Mouse (Mus musculus): ENCODE measurements around the gene Thnsl2. TPM values are rescaled to one million over a fixed set of nuclear protein-coding genes. Genes with fewer than 3 reads are reported as not detected.

The Thnsl2 gene
- 21.5 and 23.0 TPM in 2 replicates for polyA plus RNA-seq (2014; fragmentation: Nextera tagmentation; extraction: Ambion mirVana)

DNA sequence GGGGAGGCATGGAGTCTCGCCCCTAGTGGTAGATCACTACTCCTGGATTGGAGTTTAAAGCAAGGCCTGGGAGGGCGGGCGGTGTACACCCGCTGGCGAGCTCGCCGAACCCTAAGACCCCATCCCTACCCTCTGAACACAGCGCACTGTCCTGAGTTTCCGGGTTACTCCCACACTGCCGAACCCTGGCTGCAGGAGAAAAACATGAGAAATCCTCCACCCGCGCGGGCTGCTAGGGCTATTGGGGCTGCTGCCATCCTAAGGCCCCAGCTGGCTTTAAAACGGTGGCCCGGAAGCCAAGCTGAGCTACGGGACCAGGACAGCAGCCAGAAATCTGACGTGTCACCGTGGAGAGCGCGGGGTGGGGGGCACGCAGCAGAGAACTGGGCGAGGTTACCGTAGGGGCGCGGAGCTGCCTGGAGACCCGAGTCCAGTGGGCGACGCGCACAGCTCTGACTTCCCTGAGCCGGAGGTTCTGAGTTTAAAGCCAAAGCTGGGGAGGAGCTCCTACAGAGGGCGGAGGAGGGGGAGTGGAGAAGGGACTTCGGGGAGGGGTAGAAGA lies at the start of gene Thnsl2:
Gene Thnsl2 (minus strand): TSS at position 546 of the 562 bp plus-strand sequence.
- H3K36me3 ChIP-seq (ENCODE audit: control insufficient read depth, insufficient read depth, low read length): no peaks in the 10 kb centered on the region
- DNase-seq (ENCODE audit: low spot score) (peak; percentile 92), ATAC-seq (replicated peaks; ENCODE audit: low FRiP score, low TSS enrichment, low read depth) (peak; percentile 86)
- peak within 1 kb of the TSS; percentile 87 for H3K27ac ChIP-seq (ENCODE audit: low read depth)
- peak within 1 kb of the TSS; percentile 63 for H3K4me3 ChIP-seq (ENCODE audit: low read depth, low read length)
- no peaks in the 10 kb centered on the region for H3K27me3 ChIP-seq (replicated peaks; ENCODE audit: control insufficient read depth, insufficient read depth, low read length)
- H3K4me2 ChIP-seq (ENCODE audit: low read length): peak within 1 kb of the TSS; percentile 84
- H3K4me1 ChIP-seq (replicated peaks; ENCODE audit: control insufficient read depth, insufficient read depth, low read length): peaks cover 7% of the 10 kb centered on the region
- no peaks in the 10 kb centered on the region for H3K9me3 ChIP-seq (ENCODE audit: control insufficient read depth, low read length)
- peak within 1 kb of the TSS; percentile 69 for H3K9ac ChIP-seq (ENCODE audit: low read length)
- 0% methylated on average over 32 of the region's 32 CpGs for WGBS

DNA sequence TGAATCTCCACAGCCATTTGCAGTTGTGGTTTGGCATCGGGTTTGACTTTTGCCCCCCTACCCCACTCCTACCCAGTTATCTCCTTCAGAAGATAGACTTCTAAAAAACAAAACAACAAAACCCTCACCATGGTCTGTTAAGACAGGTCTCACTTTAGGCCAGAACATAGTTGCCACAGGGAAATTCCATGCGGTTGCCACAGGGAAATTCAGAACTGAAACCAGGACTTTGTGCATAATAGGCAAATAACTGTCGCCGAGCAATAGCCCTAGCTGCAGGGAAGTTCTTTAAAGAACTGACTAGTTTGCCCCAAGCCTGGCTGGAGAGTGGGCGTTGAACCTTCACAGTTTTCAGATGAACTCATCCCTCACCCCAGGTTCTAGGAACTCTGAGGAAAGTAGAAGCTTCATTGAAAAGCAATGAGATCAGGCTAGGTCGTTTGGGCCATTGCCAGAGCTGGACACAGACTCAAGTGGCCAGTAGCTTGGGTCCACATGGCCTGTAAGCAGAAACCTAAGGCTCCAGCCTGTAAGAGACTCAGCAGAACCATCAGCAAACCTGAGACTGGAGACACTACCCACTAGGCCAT lies 49.0 kb upstream of the Thnsl2 start:
- WGBS: 83% methylated on average over 6 of the region's 6 CpGs
- no peak for ATAC-seq (replicated peaks; ENCODE audit: low FRiP score, low TSS enrichment, low read depth)
- no peak overlapping the region for H3K27ac ChIP-seq (ENCODE audit: low read depth)
- H3K4me1 ChIP-seq (replicated peaks; ENCODE audit: control insufficient read depth, insufficient read depth, low read length): no peaks in the 10 kb centered on the region
- H3K9ac ChIP-seq (ENCODE audit: low read length): no peak overlapping the region
- H3K4me3 ChIP-seq (ENCODE audit: low read depth, low read length): no peak overlapping the region
- no peaks in the 10 kb centered on the region for H3K27me3 ChIP-seq (replicated peaks; ENCODE audit: control insufficient read depth, insufficient read depth, low read length)
- no peak overlapping the region for H3K4me2 ChIP-seq (ENCODE audit: low read length)
- no peaks in the 10 kb centered on the region for H3K9me3 ChIP-seq (ENCODE audit: control insufficient read depth, low read length)
- no peak for DNase-seq (ENCODE audit: low spot score)
- H3K36me3 ChIP-seq (ENCODE audit: control insufficient read depth, insufficient read depth, low read length): no peaks in the 10 kb centered on the region

DNA sequence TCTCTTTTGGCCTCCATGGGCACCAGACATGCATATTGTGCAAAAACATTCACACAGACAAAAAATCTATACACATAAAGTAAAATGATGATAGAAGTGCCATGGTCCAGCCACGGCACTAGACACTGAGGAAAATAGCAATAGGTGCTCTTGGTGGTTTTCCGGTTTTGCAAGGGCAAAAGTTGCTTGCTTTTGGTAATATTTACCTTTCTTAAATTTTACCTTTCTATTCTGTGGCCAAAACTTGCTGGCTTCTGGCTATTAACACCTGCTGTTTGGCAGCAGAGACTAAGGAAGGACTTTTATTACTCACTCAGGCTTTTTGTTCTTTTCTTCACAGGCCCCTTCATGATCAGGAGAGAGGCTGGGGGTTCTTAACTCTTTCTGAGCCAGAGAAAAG lies 46.3 kb upstream of the Thnsl2 start:
- Histone ChIP-seq H3K4me1 (replicated peaks; ENCODE audit: control insufficient read depth, insufficient read depth, low read length) (no peaks in the 10 kb centered on the region), H3K27ac (ENCODE audit: low read depth) (no peak overlapping the region), H3K9ac (ENCODE audit: low read length) (no peak overlapping the region), H3K4me3 (ENCODE audit: low read depth, low read length) (no peak overlapping the region), H3K4me2 (ENCODE audit: low read length) (no peak overlapping the region), H3K36me3 (ENCODE audit: control insufficient read depth, insufficient read depth, low read length) (no peaks in the 10 kb centered on the region), H3K27me3 (replicated peaks; ENCODE audit: control insufficient read depth, insufficient read depth, low read length) (no peaks in the 10 kb centered on the region), H3K9me3 (ENCODE audit: control insufficient read depth, low read length) (no peaks in the 10 kb centered on the region)
- WGBS: 84% methylated on average over 2 of the region's 2 CpGs
- ATAC-seq (replicated peaks; ENCODE audit: low FRiP score, low TSS enrichment, low read depth): no peak
- DNase-seq (ENCODE audit: low spot score): no peak

DNA sequence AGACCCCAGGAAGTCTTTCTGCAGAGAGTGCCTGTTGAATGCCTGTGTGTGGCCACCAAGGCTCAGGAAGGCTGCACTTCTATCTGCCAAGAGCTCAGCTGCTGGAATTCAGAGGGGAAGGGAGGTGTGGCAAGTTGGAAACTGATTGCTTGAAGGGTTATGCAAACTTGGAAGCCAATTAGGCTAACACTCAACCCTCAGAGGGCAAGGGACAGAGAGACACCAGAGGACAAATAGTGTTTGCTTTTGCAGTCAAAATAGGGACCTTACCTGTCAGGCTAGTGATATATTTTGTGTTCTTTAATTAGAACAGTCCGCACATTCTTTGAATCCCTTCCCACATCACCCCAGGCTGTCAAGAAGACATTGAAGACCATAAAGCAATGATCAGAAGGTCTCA lies 45.3 kb upstream of the Thnsl2 start:
- no peaks in the 10 kb centered on the region for H3K36me3 ChIP-seq (ENCODE audit: control insufficient read depth, insufficient read depth, low read length)
- WGBS: 46% methylated on average over 1 of the region's 1 CpGs
- no peak overlapping the region for H3K27ac ChIP-seq (ENCODE audit: low read depth)
- no peaks in the 10 kb centered on the region for H3K4me1 ChIP-seq (replicated peaks; ENCODE audit: control insufficient read depth, insufficient read depth, low read length)
- no peaks in the 10 kb centered on the region for H3K9me3 ChIP-seq (ENCODE audit: control insufficient read depth, low read length)
- DNase-seq (ENCODE audit: low spot score): no peak
- no peaks in the 10 kb centered on the region for H3K27me3 ChIP-seq (replicated peaks; ENCODE audit: control insufficient read depth, insufficient read depth, low read length)
- no peak overlapping the region for H3K9ac ChIP-seq (ENCODE audit: low read length)
- no peak for ATAC-seq (replicated peaks; ENCODE audit: low FRiP score, low TSS enrichment, low read depth)
- H3K4me3 ChIP-seq (ENCODE audit: low read depth, low read length): no peak overlapping the region
- no peak overlapping the region for H3K4me2 ChIP-seq (ENCODE audit: low read length)

DNA sequence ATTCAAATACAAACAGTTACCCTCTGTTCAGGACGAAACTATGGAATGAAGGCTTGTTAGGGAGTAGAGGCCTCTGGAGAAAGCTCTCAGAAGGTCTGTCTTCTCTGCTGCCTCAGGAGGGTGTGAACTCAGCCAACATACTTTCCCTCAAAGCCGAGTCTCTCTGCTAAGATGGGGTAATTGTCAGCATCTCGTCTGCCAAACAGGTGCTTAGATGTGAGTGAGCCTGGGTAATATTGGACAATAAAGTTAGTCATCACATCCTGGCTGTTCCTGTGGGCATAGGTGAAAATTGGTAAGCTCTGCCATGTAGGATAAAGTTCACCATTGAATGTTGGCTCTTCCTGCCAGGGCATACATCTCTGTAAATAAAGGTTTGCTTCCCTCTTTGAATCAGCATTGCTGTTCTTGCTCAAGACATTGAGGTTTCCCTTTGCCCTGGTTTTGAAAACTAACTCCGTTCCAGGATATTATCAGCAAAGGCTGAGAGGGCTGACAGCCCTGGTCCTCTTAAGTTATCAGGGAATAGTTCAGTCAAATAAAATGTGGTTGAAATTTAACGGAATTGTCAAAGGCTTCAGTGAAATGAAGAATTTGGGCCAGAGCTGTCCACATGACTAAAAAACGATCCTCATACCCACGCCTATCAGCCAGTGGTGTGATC lies 40.8 kb upstream of the Thnsl2 start:
- ATAC-seq (replicated peaks; ENCODE audit: low FRiP score, low TSS enrichment, low read depth) (no peak), DNase-seq (ENCODE audit: low spot score) (no peak)
- H3K27ac ChIP-seq (ENCODE audit: low read depth): no peak overlapping the region
- H3K9me3 ChIP-seq (ENCODE audit: control insufficient read depth, low read length): no peaks in the 10 kb centered on the region
- no peak overlapping the region for H3K9ac ChIP-seq (ENCODE audit: low read length)
- H3K36me3 ChIP-seq (ENCODE audit: control insufficient read depth, insufficient read depth, low read length): no peaks in the 10 kb centered on the region
- H3K4me3 ChIP-seq (ENCODE audit: low read depth, low read length): no peak overlapping the region
- 65% methylated on average over 7 of the region's 7 CpGs for WGBS
- H3K4me1 ChIP-seq (replicated peaks; ENCODE audit: control insufficient read depth, insufficient read depth, low read length): no peaks in the 10 kb centered on the region
- H3K27me3 ChIP-seq (replicated peaks; ENCODE audit: control insufficient read depth, insufficient read depth, low read length): no peaks in the 10 kb centered on the region
- H3K4me2 ChIP-seq (ENCODE audit: low read length): no peak overlapping the region

DNA sequence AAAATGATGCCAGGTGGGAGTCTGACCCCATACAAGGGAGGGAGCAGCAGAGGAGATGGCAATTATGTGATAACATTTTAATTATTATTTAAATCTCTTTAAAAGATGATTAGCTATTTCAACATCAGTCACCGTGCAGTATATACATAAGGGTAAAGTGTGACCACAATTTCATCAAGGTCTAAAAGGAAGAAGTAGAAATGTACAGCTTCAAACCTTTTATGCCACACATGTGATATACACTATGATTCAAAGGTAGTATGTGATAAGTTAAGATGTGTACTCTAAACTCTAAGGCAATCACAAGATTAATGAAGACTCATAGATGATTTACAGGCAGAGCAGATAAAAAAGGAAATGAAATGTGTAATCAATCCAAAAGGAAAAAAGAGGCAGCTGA lies 36.4 kb upstream of the Thnsl2 start:
- H3K9me3 ChIP-seq (ENCODE audit: control insufficient read depth, low read length): no peaks in the 10 kb centered on the region
- 85% methylated on average over 1 of the region's 1 CpGs for WGBS
- H3K4me3 ChIP-seq (ENCODE audit: low read depth, low read length): no peak overlapping the region
- H3K36me3 ChIP-seq (ENCODE audit: control insufficient read depth, insufficient read depth, low read length): no peaks in the 10 kb centered on the region
- H3K4me1 ChIP-seq (replicated peaks; ENCODE audit: control insufficient read depth, insufficient read depth, low read length): no peaks in the 10 kb centered on the region
- no peaks in the 10 kb centered on the region for H3K27me3 ChIP-seq (replicated peaks; ENCODE audit: control insufficient read depth, insufficient read depth, low read length)
- ATAC-seq (replicated peaks; ENCODE audit: low FRiP score, low TSS enrichment, low read depth) (no peak), DNase-seq (ENCODE audit: low spot score) (no peak)
- no peak overlapping the region for H3K27ac ChIP-seq (ENCODE audit: low read depth)
- H3K4me2 ChIP-seq (ENCODE audit: low read length): no peak overlapping the region
- H3K9ac ChIP-seq (ENCODE audit: low read length): no peak overlapping the region

DNA sequence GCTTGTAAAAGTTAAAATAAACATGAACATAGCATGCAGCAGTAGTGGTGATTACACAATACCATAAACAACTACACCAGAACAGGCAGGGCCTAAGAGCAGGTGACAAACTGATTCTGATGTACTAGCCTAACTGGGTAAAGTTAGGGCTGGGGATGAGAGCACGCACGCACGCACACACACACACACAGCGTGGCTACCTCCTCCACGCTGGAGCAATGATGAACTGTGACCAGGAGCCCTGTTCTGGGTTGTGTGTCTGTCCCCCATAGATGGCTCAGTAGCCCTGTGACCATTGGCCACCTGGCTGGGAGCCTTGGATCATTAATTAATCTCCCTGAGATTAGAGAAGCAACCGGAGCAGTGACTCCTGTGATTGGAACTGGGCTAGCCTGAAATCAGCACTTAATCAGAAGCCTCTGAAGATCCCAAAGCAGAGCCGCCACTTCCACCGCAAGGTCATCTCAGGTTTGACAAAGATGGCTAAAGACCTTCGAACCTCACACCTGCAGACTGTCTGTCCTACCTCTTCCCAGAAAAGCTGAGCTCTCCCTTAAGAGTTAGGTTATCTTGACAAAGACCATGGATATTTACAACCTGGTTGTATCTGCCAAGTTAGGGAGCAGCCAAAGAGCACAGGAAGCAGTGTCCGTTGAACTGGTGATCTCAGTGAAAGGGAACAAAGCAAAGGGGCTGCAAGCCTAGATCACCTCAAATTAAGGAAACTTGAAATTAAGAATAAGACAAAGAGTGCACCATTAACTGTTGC lies 28.8 kb upstream of the Thnsl2 start:
- no peak overlapping the region for H3K9ac ChIP-seq (ENCODE audit: low read length)
- H3K4me3 ChIP-seq (ENCODE audit: low read depth, low read length): no peak overlapping the region
- no peaks in the 10 kb centered on the region for H3K4me1 ChIP-seq (replicated peaks; ENCODE audit: control insufficient read depth, insufficient read depth, low read length)
- no peaks in the 10 kb centered on the region for H3K9me3 ChIP-seq (ENCODE audit: control insufficient read depth, low read length)
- 79% methylated on average over 10 of the region's 10 CpGs for WGBS
- H3K4me2 ChIP-seq (ENCODE audit: low read length): no peak overlapping the region
- no peaks in the 10 kb centered on the region for H3K27me3 ChIP-seq (replicated peaks; ENCODE audit: control insufficient read depth, insufficient read depth, low read length)
- ATAC-seq (replicated peaks; ENCODE audit: low FRiP score, low TSS enrichment, low read depth): no peak
- DNase-seq (ENCODE audit: low spot score): no peak
- no peak overlapping the region for H3K27ac ChIP-seq (ENCODE audit: low read depth)
- no peaks in the 10 kb centered on the region for H3K36me3 ChIP-seq (ENCODE audit: control insufficient read depth, insufficient read depth, low read length)

DNA sequence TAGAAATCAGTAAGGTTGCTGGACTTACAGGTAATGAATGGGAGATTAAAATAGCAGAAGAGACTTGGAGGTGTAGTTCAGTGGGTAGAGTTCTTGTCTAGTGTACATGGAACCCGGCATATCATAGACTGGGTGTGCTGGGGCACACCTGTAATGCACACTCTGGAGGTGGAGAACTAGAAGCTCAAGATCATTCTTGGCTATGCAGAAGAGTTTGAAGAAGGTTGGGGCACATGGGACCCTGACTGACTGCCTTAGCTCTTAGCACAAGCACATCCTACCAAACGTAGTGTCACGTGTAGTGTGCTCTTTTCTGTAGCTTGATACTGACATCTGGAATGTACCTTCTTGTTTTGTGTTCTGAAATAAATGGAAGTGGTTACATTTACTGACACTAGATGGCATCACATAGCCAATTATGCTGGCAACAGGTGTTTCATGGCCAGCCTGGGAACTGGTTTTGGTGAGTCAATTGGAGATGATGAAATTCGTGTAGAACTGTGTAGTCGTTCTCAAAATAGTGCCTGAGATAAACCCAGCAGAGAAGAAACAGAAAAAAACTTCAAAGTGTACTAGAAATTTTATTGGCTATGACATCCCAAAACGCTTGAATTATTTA lies 22.4 kb upstream of the Thnsl2 start:
- Histone ChIP-seq H3K36me3 (ENCODE audit: control insufficient read depth, insufficient read depth, low read length) (no peaks in the 10 kb centered on the region), H3K4me3 (ENCODE audit: low read depth, low read length) (no peak overlapping the region), H3K27me3 (replicated peaks; ENCODE audit: control insufficient read depth, insufficient read depth, low read length) (no peaks in the 10 kb centered on the region), H3K9ac (ENCODE audit: low read length) (no peak overlapping the region), H3K9me3 (ENCODE audit: control insufficient read depth, low read length) (no peaks in the 10 kb centered on the region), H3K4me1 (replicated peaks; ENCODE audit: control insufficient read depth, insufficient read depth, low read length) (no peaks in the 10 kb centered on the region), H3K4me2 (ENCODE audit: low read length) (no peak overlapping the region), H3K27ac (ENCODE audit: low read depth) (no peak overlapping the region)
- DNase-seq (ENCODE audit: low spot score) (no peak), ATAC-seq (replicated peaks; ENCODE audit: low FRiP score, low TSS enrichment, low read depth) (peak; percentile 77)
- WGBS: 32% methylated on average over 6 of the region's 6 CpGs
